Mouse (Mus musculus) spleen, adult 18-20 months (tissue): ENCODE measurements around the gene Itih4.
A peak's percentile ranks its signal among the peaks of the same experiment; 100 is the strongest.

Experiments used
- DNase-seq, 2 experiments: peaks; one replicate each; pipeline ENCODE4 v3.0.0; 2022; ENCODE audit warnings: mixed read lengths in 2 of 2

Gene Itih4

DNA sequence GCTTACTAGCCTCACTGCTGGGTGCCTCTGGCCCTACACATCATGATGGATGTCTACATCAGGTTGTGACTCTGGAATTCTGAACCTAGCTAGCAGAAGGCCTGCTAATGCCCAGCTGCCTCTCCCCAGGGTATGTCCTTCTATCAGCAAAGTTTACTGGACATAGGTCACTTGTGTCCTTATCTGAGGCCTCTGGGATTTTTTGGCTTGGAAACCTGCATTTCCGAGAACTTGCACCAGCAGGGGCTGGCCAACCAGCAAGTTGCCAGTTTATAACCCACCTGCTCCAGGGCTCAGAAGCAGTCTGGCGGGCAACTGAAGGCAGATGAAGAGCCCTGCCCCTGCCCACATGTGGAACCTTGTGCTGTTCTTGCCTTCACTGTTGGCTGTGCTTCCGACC, at the start of gene Itih4:
Gene Itih4, plus strand, starts transcription at position 273 of the 400 bp plus-strand sequence.
- no peak for DNase-seq

DNA sequence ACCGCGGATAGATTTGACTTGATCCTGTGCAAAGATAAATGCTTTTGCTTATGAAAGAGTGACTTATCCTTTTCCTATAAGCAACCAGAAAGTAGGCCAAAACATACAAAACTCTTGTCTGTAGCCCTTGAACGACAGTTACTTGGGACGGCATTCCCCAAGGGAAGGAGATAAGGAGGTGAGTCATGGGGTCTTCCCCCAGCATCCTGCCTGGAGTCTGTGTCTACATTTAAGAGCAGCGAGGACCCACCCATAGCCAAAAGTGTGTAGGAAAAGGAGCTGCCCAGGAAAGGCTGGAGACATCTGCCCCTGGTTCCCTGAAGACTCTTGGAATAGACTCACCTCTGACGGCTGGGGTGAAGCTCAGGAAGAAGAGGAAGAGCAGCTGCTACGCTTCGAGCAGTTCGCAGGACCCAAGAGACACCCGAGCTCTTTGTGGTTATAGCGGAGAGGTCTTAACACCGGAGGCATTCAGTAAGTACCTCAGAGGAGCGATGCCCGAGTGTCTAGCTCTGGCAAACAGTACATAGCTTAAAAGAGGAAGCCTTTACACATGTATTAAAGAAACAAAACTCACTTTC, 48.8 kb upstream of the Itih4 start:
- no peak for DNase-seq

DNA sequence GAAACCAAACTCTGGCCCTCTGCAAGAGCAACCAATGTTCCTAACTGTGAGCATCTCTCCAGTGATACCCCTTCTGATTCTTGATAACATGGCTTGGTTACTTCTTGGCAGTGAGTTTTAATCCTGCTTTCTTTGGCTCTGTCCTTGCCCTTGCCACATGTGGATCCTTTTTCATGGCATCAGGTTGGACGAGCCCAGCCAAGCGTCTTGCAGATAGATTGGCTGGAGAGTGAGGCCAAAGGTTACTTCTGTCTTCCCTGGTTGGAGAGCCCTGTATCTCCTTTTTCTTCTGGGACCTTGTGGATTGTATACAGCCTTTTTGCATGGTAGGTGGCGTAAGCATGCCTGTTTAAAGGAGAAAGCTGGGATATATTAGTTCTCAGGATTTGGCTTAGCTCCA, 42.6 kb upstream of the Itih4 start:
- no peak for DNase-seq

DNA sequence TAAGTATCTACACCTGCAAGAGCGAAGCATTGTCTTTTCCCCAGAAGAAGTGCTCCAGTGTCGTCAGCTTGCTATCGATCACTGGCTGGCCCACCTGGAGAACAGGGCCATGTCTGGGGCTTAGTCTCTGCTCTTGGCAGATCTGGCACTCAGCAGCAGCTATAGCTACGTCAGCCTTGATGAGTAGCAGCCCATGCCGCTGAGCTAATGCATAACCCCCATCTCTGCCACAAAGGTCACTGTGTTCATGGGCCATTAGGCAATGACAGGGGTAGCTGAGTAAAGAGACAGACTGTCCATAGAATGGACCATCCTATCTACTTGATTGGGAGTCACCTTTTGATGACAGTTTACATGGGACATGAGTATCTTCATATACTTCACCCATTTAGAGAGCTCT, 35.8 kb upstream of the Itih4 start:
- DNase-seq, result no peak

DNA sequence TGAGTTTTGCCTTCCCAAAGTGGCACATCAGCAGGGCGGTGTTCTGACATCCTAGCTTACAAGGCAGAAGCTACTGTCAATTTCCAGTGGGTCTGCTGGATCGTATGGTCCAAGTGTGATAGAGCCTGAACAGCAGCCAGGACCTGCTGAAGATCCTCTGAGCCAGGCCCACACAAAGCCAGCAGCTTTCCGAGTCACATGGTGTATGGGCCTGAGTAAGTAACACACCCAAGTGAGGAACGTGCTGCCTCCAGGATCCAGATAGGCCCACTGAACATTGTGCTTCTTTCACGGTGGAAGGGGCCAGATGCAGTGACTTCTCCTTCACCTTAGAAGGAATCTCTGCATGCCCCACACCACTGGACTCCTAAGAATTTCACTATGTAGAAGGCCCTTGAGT, 34.0 kb upstream of the Itih4 start:
- no peak for DNase-seq

DNA sequence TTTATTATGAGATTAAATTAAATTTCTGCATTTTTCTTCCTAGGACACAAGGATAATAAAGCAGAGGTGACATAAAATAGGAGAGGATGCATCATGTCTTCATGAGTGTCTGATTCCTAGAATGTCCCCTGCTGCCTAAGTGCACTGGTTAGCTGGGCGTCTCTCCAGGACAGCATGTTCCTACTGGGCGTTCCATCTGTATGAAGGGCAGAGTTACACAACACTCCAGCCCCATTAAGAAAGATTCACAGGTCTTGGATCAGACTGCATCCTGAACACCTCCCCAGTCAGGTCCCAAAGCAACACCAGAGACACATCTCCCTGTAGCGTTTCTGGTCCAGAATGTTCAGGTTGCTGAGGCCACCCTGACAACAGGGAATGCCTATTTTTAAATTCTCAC, 31.0 kb upstream of the Itih4 start:
- no peak for DNase-seq

DNA sequence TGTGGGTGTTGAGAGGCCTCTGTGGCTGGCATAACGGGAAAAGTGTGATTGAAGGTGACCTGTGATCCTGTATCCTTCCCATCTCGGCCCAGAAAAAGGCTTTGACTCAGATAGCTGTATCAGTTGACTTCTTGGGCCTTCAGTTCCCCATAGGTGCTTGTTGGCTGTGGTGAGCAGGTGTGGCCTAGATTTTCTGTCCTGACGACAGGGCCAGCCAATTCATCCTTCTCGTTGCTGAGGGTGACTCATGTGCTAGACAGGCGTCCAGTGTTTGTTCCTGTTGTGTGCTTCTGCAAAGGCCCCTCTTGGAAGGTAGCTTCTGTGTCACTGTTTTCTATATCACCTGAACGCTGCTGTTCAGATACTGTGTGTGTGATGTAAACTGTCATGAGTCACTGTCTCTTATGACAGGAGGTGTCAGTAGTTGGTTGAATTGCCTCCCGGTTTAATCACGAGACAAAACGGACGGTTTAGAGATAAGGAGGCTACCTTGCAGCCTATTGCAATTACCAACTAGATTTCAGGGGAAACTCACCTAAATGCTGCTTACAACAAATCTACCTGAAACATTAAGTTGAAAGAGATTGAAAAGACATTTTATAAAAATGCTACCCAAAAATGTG, 29.3 kb upstream of the Itih4 start:
- no peak for DNase-seq

DNA sequence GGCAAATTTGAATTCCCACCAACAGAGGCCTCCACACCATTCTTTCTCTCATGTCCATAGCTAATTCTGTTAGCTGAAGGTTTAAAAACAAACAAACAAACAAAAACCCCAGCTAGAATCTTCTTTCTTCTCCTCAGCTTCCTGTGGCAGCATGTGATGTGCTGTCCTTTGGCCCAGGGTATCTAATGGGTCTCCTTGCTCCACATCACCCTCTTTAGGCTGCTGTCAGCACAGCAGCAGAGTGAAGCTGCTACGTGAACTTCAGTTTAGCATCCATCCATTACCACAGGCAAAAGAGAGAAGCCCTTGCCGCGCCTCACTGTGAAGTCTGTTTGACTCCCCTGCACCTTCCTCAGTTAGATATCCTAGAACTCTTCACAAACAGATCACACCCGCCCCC, 28.3 kb upstream of the Itih4 start:
- peak in 1 of 2 experiments; percentile 22 for DNase-seq

DNA sequence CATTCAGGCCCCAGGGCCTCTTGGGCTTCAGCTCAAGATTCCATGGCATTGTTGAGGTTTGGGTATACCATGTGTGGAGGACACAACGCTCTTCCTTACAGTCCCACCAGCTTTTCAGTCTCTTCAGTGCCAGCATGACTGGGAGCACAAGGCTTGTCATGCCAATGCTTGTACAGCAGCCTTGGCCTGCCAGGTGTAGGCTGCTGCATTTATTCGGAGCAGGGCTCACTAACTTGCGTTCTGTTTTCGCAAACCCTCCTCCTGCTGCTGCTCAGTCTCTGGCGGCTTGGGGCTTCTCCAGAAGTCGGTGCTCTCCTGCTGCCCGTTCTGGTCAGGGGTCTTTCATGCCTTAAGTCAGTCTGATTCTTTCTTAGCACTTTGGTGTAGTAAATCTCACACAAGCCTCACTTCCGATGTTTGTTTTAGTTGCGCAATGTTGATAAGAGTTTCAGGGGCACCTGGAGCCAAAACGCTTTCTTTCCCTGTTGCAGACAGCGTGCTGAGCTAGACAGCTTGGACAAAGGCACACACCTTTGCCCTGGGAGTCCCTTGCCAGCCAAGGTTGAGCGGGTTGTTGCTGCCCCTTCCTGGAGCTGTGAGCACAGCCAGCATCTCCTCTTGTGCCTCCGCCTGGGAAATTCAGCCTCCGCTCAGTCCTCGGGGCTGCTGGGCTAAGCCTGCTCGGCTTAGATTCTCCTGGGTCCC, 24.7 kb upstream of the Itih4 start:
- no peak for DNase-seq

DNA sequence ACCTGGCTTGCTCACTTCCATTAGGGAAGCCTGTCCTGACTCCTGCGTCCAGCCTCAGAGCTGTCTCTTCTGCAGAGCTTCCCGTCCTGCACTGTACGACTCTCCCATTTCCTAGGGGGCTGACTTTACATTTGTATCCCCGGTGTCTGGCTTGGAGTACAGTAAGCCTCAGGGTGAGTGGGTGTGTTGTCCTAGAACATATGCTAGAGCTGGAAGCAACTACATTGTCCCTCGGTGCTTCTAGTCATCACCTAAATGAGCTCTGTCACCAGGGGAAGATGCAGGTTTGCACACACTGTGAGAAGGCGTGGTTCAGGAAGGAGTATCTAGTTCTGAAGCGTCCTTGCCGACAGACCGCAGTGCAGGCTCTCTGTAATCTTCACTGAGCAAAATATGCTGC, 23.9 kb upstream of the Itih4 start:
- DNase-seq, result no peak

DNA sequence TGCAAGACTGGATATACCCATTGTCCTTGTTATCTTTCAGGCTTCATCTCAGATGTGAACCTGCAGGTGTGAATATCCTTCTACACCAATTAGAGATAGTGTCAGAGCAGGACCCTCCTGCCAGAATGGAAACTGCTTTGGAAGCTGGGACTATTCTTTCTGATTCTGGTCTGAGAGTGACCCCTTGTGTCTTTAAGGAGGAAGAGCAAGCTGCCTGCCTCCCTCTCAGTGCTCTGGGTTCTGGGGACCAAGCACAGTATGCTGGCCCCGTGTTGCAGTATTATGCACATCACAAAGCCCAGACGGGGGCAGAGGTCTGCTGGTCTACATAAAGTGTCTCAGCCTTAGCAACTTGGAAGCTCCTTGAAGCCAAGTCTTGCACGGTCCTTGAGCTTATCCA, 21.0 kb upstream of the Itih4 start:
- DNase-seq, result no peak

DNA sequence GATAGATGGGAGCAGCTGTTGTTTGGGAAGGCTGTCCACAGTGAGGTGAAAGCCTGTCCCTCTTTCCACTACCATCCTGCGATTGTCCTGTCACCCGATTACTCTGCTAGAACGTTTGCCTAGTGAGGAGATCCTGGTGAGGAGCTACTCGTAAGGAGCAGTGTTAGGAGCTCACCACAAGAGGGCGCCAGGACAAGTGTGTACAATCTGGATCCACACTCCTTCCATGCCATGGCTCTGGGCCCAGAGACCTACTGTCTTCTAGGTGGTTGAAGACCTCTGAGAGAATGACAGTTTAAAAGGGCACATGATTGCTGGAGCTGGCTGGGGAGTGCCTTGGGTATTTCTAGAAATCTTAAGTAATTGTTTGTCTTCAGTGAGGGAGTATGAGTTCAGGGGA, 19.2 kb upstream of the Itih4 start:
- DNase-seq, result peak in 1 of 2 experiments; percentile 61

DNA sequence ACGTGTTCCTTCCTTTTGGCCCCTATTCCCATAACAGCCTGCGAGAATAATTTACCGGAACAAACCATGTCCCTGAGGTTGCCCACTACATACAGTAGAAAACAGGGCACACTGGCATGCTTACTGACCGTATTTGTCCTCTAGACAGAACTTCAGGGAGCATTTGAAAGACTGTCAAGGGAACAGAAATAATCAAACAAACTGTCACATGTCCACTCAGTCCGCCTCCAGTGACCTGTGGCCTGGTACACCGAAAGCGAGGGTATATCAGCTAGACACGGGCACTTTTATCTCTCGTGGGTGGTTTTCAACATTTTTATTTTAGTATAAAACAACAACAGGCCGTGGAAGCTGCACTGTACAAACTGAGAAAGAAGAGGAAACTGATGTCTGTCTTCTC, 17.4 kb upstream of the Itih4 start:
- DNase-seq, result no peak

DNA sequence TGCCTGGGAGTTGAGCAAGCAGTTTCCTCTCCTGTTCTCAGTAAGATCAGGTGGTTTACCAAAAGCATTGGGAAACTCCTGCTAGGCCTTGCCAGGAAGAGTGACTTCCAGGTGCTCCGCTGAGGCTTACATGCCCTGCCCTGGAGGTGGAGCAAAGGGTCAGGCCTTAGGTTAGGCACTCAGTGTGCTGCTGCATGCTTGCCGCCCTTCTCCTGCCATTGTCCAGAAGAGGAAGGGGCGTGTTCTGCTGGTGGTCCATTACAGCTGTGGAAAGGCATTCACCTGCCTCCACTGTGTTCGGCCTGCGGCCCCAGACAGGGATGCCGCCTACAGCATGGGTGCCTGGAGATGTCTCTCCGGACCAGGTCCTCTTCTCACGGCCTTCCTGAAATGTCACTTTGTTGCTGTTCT, 16.9 kb upstream of the Itih4 start:
- no peak for DNase-seq

DNA sequence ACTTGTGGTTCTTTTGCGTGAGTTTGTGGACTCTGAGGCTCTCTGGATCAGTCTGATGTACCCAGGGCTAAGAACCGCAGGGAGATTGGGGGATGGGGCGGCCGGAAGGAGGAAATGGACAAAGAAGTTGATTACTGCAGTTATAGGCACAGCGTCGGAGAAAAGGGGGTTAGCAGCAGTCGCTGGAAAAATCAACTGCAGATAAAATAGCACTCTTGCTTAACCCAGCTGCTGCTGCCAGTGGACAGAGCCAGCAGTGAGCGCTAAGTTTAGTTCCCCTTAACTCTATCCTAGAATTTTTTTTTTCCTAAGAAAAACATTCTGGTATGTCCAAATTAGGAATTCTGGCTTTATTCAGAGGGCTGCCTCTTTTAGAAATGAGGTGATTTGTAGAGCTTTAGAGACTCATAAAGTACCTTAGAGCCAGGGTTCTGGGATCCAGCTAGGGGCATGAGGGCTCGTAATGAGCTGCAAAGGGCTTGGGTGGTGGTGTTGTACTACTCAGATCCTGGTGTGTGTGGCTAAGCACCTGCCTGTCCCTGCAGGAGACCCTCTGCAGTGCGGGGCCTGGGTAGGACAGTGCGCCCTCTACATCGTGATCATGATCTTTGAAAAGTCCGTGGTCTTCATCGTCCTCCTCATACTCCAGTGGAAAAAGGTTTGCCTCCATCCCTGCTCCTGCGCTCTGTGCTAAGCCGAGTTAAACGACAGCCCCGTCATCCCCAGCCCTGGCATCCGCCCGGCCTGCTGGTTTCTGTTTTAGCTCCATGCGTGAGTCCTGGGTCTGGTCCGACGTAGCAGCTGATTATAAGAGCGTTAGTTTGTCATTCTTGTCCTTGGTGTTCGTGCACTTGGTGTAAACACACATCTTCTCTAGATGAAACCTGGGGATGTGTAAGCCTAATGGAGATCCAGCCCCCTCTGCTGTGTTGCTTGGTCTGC, 15.8 kb upstream of the Itih4 start:
- DNase-seq, result no peak

DNA sequence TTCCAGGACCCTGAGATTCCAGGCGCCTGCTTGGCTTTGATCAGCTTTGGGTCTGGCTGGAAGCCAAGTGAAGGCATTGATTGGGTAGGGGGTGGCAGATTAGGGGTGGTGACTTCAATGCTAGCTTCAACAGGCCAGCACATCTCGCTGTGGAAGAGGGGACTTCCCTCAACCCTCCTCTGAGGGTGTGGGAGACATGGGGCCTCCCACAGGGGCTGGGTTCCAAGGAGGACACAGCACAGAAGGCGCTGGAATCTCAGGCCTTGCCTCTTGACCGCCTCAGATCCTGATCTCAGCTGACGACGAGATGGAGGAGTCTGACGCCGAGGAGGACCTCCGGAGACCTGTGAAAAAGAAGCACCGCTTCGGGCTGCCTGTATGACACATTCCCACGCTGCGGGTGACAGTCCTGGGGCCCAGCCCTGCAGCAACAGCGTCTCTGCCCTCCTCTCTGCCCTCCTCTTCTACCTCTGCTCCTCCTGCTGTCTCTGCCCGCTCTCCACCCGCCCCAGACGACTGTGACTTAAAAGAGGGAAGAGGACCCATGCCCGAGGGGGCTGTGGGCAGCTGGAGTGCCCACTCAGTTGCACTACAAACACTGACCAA, 12.1 kb upstream of the Itih4 start:
- DNase-seq, result no peak

DNA sequence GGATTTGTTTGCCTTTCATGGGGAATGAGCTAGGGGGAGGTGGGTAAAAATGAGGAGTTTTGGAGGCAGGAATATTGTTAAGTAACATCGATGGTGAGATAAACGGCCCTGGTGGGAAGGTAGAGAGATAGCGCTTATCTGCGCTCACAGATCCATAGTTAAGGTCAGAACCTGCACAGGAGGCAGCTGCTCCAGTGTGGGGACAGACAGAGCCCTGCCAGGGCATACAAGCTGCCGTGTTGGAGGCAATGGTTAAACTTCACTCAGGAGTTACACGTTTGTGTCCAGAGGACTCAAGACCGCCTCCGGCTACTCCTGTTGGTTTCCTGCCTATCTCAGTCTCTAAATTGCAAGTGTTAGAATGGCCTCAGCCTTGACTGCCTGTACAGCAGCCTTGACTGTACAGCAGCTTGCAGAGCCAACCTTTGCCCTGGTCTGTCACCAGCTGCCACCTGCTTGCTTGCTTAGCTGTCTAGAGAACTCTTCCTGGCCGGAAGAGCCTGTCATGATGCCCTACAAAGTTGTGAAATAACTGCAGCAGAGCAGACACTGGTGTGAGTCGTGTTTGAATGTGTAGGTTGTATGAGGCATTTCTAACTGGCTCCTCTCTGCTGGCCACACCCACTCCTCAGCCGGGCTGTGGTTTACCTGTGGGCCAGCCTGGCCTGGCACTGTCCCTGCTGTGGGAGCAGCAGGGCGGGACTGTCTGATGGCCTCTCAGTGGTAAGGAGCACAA, 11.0 kb upstream of the Itih4 start:
- no peak for DNase-seq

DNA sequence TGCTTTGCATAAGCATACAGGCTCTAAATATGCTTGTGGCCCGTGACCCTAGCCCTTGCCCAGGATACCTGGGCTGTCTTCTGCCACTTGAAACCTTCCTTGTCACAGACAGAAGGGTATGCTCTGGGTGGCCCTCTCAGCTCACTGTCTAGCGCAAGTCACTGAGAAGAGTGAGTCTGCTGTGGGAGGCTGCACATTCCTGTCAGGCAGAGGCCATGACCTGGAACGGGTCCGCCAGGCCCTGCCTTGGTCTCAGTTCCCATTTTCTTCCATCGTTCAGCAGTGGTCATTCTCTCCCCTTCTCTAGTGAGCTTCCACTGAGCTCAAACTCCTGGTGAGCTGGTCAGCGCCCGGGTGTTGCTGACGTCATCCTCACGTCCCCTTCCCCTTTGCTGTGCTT, 10.3 kb upstream of the Itih4 start:
- no peak for DNase-seq

DNA sequence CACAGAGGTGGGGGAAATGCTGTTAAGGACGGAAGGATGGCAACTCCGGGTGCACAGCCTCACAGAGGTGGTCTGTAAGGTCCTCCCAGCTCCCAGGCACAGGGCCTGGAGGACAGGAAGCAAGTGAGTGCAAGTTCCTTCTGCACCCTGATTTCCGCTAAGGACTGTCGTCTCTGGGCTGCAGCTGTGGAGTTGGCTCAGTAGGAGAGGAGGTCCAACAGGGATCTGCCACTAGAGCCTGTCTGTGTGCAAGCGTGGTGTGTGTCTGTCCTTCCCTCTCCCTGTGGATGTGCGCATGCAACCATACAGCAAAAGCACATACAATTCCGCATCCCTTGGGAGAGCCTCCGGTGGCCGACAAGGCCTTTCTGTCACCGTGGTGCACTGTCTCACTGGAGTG, 9.8 kb upstream of the Itih4 start:
- DNase-seq, result no peak

DNA sequence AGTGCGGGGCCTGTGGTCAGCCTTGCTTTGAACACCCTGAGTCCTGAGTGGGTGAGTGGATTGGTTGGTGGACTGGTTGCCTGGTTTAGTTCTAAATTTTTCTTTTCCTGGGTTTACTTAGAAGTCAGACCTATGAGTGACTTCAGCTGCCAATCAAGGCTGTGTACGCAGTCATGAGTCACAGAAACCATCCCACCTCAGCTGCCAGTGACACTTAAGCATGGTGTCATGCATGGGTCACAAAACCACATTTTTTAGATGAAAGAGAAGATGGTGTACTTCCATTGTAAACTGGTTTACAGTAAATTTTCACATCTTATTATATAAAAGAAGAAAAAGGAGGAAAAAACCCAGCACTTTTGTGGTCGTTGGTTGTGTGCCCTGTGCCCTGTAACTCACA, 8.4 kb upstream of the Itih4 start:
- DNase-seq, result no peak

DNA sequence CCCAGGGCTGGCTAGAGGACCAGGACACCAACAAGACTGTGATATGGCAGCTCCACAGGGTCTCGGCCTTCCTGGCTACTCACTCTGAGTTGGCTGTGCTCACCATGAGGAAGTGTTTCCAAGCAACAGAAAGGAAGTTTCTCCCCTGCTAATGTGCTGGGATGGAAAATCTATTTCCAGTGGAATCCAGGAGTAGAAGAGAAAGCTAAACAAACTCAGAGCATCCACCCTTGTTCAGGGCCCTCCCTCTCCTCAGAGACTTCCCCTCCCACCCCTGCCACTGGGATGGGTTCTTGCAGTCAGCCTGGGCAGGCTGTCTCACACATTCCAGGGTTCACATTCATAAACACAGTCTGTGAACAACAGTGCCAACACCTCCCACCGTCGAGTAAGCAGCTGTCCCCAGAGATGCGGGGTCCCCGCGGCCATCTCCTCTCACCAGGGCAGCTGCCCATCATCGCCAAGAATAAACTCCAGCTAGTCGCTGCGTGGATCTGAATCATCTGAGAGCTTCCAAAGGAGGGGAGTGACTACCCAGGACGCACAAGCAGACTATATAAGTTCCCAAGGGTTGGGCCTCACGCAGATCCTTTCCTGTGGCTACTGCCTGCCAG, 7.2 kb upstream of the Itih4 start, which contains the start of gene Mustn1:
Gene Mustn1, plus strand, starts transcription at position 243 of the 614 bp plus-strand sequence.
- DNase-seq, result no peak

DNA sequence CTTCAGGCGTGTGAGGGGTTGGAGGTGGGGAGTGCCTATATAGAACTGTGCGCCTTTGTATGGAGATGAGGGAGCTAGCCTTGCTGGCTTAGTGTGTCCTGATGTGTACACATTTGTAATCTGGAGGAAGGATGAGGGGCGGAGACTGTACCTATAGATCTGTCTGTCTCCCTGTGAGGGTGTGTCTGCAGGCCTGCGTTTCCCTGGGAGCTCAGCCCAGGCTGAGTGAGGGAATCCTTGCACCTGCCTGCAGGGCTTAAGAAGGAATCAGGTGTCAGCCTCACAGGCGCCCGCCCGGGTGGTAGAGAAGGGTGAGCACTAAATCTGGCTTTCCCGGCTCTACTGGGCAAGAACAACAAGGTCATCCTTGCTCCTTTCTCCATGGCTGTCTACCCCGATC, 6.5 kb upstream of the Itih4 start:
- no peak for DNase-seq
